Mouse (Mus musculus) E14TG2a.4 (cell line): ENCODE measurements around the gene Cdk6.

Experiments
- H3K27me3 ChIP-seq: 2 replicates; pipeline ENCODE4 v1.6.1; 2014; ENCODE audit warnings: low read length, control low read depth; ENCODE audit not compliant: insufficient read depth
- H3K36me3 ChIP-seq: 2 replicates; pipeline ENCODE4 v1.6.1; 2014; ENCODE audit warnings: low read length, control low read depth; ENCODE audit not compliant: insufficient read depth
- H3K4me1 ChIP-seq: replicated peaks from 2 replicates; pipeline ENCODE4 v1.6.1; 2014; ENCODE audit warnings: low read depth, low read length, control low read depth
- H3K4me3 ChIP-seq: replicated peaks from 2 replicates; pipeline ENCODE4 v1.5.1; 2014; ENCODE audit warnings: mild to moderate bottlenecking, low read length
- H3K9me3 ChIP-seq: 2 replicates; pipeline ENCODE4 v1.6.1; 2014; ENCODE audit warnings: low read length, control low read depth
- CTCF ChIP-seq: conservative IDR thresholded peaks from 2 replicates; pipeline ENCODE4 v1.5.1; 2014; ENCODE audit warnings: low read length
- NANOG ChIP-seq: IDR thresholded peaks from 2 replicates; pipeline ENCODE4 v1.6.1; 2014; ENCODE audit warnings: borderline replicate concordance, low read length, mixed read lengths
- POU5F1 ChIP-seq: IDR thresholded peaks from 2 replicates; pipeline ENCODE4 v1.6.1; 2014; ENCODE audit warnings: low read length, borderline replicate concordance

Gene Cdk6

DNA sequence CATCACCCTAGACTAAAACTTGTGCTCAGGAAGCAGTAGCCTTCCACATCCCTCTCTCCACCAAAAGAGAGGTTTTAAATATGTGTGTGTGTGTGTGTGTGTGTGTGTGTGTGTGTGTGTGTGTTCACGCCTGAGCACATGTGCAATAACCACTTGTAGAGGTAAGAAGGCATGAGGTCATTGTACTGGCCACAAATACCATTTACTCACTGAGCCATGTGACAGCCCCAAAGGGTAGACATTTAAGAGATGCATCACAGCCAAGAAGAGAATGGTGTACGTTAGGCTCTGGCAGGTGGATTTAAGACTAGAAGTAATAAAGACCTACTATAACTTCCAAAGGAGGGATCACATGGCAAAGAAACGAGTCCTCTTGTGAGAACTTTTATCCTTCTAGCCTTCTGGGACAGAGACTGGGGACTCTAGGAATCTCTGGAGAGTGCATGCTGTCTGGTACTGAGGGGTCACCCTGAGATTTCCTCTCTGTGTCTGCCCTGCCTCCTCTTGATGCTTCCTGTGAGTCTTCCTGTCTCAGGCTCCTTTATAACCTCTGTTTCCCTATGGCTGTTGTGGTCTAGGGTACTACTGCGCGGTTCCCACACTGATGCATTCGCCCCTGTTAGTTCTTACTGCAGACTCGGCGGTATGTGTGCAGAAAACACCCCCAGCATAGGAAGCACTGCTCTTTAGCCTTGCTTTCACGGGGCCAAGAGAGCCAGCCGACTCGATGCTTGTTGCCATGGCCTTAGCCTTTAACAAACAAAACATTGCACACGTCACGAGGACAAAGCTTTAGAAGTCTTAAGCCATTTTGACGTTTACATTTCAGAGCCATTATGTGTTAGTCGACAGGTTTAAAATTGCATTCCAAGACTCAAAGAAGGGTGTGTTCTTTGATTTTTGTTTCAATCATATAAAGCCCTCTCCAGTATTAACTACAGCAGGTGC is 22.0 kb downstream of the Cdk6 start:
- H3K4me3 ChIP-seq, result no peak overlapping the region
- no peaks in the 10 kb centered on the region for H3K27me3 ChIP-seq
- H3K36me3 ChIP-seq, result peaks cover 60% of the 10 kb centered on the region
- no peak for TF ChIP-seq POU5F1
- no peak for TF ChIP-seq CTCF
- TF ChIP-seq NANOG, result no peak
- no peaks in the 10 kb centered on the region; the same call in 1 of the 2 replicates for H3K9me3 ChIP-seq
- peaks cover 44% of the 10 kb centered on the region for H3K4me1 ChIP-seq

GRCm38 (mm10) chr5:3367045-3367444 is 25.8 kb downstream of the Cdk6 start:
- peaks cover 43% of the 10 kb centered on the region for H3K36me3 ChIP-seq
- H3K27me3 ChIP-seq, result no peaks in the 10 kb centered on the region
- TF ChIP-seq NANOG (no peak), CTCF (no peak), POU5F1 (no peak)
- H3K4me1 ChIP-seq, result peaks cover 36% of the 10 kb centered on the region
- H3K9me3 ChIP-seq, result no peaks in the 10 kb centered on the region; the same call in 1 of the 2 replicates
- H3K4me3 ChIP-seq, result no peak overlapping the region

GRCm38 (mm10) chr5:3369317-3369716 is 28.0 kb downstream of the Cdk6 start:
- TF ChIP-seq NANOG (no peak), CTCF (no peak), POU5F1 (no peak)
- Histone ChIP-seq H3K36me3 (peaks cover 38% of the 10 kb centered on the region), H3K27me3 (no peaks in the 10 kb centered on the region), H3K4me1 (peaks cover 27% of the 10 kb centered on the region; the same call in 1 of the 2 replicates), H3K4me3 (no peak overlapping the region), H3K9me3 (no peaks in the 10 kb centered on the region; the same call in 1 of the 2 replicates)

DNA sequence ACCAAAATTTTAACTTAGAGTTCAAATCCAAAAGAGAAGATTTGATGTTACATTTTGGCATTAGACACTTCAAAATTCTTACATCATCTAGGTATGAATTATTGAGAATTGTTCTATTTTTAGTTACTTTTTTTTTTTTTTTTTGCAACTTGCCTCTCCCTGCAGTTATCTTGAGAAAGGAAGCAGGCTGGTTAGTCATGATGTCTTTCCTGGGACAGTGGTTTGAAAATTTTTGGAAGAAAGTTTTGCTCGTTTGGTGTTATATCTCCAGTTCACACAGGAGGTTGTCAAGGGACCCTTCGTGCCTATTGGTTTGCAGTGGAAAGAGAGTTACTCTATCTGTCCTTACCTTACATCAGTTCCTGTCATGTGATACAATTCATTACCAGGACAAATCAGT is 29.9 kb downstream of the Cdk6 start:
- peaks cover 37% of the 10 kb centered on the region for H3K36me3 ChIP-seq
- no peaks in the 10 kb centered on the region; the same call in 1 of the 2 replicates for H3K9me3 ChIP-seq
- H3K4me3 ChIP-seq, result no peak overlapping the region
- peaks cover 20% of the 10 kb centered on the region for H3K4me1 ChIP-seq
- no peak for TF ChIP-seq CTCF
- TF ChIP-seq NANOG, result no peak
- TF ChIP-seq POU5F1, result no peak
- no peaks in the 10 kb centered on the region for H3K27me3 ChIP-seq

GRCm38 (mm10) chr5:3373170-3373569 is 31.9 kb downstream of the Cdk6 start:
- Histone ChIP-seq H3K4me3 (no peak overlapping the region), H3K27me3 (no peaks in the 10 kb centered on the region), H3K4me1 (peaks cover 27% of the 10 kb centered on the region), H3K36me3 (peaks cover 26% of the 10 kb centered on the region), H3K9me3 (no peaks in the 10 kb centered on the region)
- TF ChIP-seq NANOG (no peak), CTCF (no peak), POU5F1 (no peak)

- Histone ChIP-seq H3K4me1 (peaks cover 18% of the 10 kb centered on the region), H3K9me3 (no peaks in the 10 kb centered on the region), H3K36me3 (peaks cover 25% of the 10 kb centered on the region), H3K4me3 (no peak overlapping the region), H3K27me3 (no peaks in the 10 kb centered on the region)
- TF ChIP-seq CTCF (no peak), POU5F1 (no peak), NANOG (no peak)
Observed at GRCm38 (mm10) chr5:3374763-3375162, 33.5 kb downstream of the Cdk6 start.

DNA sequence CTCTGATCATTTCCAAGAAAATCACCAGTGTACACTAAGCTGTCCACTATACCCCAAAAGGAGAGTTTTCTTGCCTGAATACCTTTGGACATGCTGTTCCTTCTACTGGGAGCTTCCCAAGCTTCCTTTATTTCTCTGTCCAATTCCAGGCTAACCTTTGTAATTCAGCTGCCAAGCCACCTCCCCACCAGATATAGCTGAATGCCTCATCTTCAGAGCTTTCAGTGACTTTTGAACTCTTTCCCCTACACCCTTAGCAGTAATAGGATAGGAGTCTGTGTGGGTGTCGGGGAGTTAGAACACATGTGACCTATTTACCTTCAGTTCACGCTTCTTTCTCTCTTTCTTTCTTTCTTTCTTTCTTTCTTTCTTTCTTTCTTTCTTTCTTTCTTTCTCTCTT is 34.9 kb downstream of the Cdk6 start:
- Histone ChIP-seq H3K27me3 (no peaks in the 10 kb centered on the region), H3K36me3 (peaks cover 25% of the 10 kb centered on the region)

GRCm38 (mm10) chr5:3379252-3379651 is 38.0 kb downstream of the Cdk6 start:
- Histone ChIP-seq H3K36me3 (peaks cover 26% of the 10 kb centered on the region), H3K4me1 (peaks cover 37% of the 10 kb centered on the region)
- no peak for TF ChIP-seq NANOG
- TF ChIP-seq CTCF, result no peak
- no peak for TF ChIP-seq POU5F1

More for the DNA sequence above, 34.9 kb downstream of the Cdk6 start:
- Histone ChIP-seq H3K4me3 (no peak overlapping the region), H3K4me1 (peaks cover 13% of the 10 kb centered on the region), H3K9me3 (no peaks in the 10 kb centered on the region)
- TF ChIP-seq CTCF (no peak), POU5F1 (no peak), NANOG (no peak)

More at GRCm38 (mm10) chr5:3379252-3379651, 38.0 kb downstream of the Cdk6 start:
- H3K9me3 ChIP-seq, result no peaks in the 10 kb centered on the region
- no peaks in the 10 kb centered on the region for H3K27me3 ChIP-seq
- no peak overlapping the region for H3K4me3 ChIP-seq
